ENCODE assay signal across 8 mouse cellular contexts in the genomic region with DNA sequence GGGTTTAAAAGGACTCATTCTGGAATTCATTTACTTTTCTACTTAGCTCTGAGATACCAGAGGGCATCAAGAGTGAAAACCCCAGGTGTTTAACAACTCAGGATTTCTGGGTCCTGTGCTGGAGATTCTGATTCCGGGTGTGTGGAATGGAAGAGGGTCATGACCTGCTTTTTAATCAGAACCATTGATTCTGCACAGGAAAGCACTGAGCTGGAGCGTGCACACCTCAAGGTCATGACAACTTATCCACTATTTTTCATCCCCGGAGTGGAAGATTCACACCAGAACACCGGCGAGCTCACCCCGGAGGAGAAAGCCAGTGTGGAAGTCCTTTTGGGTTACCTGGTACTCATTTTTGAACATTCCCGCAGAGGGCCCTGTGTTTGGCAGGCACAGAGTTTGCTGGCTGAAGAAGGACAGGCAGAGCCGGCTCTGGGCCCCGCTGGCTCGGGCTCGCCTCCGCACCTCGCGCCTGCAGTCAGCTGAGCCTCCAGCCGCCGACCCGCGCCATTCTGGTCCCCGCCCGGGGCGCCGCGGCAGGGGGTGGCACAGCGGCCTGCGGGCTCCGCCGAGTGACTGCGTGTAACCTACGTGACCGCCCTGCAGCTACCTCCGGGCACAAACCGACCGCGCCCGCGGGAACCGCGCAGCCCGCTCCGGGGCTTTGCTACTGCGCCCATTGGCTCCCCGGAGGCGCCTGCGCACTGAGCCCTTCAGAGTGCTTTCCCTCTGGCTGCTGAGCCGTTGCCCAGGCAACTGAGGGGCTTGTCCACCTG. TPM values are rescaled to one million over a fixed set of nuclear protein-coding genes. Genes with fewer than 3 reads are reported as not detected.
DNase-seq lines count a peak whose midpoint lies in the region; ATAC-seq and TF ChIP-seq lines count a peak whose summit lies in the region.

A gene (minus strand): TSS at position 605 of the 776 bp plus-strand sequence.

- H3K27me3 ChIP-seq in intestine, embryonic 16.5 days (replicated peaks; ENCODE audit: control insufficient read depth, insufficient read depth, low read length): no peaks in the 10 kb centered on the region
- H3K27me3 ChIP-seq in midbrain, embryonic 10.5 days (ENCODE audit: low read depth, poor library complexity, severe bottlenecking): no peaks in the 10 kb centered on the region
- no peaks in the 10 kb centered on the region for H3K27me3 ChIP-seq in small intestine, adult 2 months (ENCODE audit: control insufficient read depth, insufficient read depth, low read length)

- no peaks in the 10 kb centered on the region for H3K9me3 ChIP-seq in intestine, embryonic 16.5 days (ENCODE audit: control insufficient read depth, low read length)
- no peaks in the 10 kb centered on the region for H3K9me3 ChIP-seq in midbrain, embryonic 10.5 days (replicated peaks)

- H3K4me3 ChIP-seq in intestine, embryonic 16.5 days (ENCODE audit: low read length): peak within 1 kb of the TSS; percentile 68
- peak within 1 kb of the TSS; percentile 83 for H3K4me3 ChIP-seq in midbrain, embryonic 10.5 days
- peak within 1 kb of the TSS; percentile 40 for H3K4me3 ChIP-seq in small intestine, adult 2 months (ENCODE audit: low read depth, low read length)

- no peak for TF ChIP-seq CTCF in small intestine, adult 2 months (IDR thresholded peaks at IDR 0.05; ENCODE audit: extremely low read depth, insufficient read length, insufficient replicate concordance, low read depth, low read length)

- intact Hi-C loops in left cerebral cortex, postnatal 14 days (cut with DNase I): no loop called here

- peak; percentile 74 for DNase-seq in adrenal gland, adult 2 months
- DNase-seq in embryo, embryonic 10.5 days (ENCODE audit: low spot score): peak; percentile 88
- peak; percentile 81 to 82 for DNase-seq in left cerebral cortex, postnatal 14 days (ENCODE audit: low spot score in 2 of 2)
- DNase-seq in midbrain, embryonic 10.5 days (ENCODE audit: low spot score): peak; percentile 87
- no peak for DNase-seq in B cell, adult 2 months

- peak within 1 kb of the TSS; percentile 85 for H3K4me2 ChIP-seq in intestine, embryonic 16.5 days (ENCODE audit: low read depth, low read length)

- no peak within 1 kb of the TSS for H3K27ac ChIP-seq in intestine, embryonic 16.5 days (ENCODE audit: low read length)
- H3K27ac ChIP-seq in midbrain, embryonic 10.5 days (replicated peaks): peak within 1 kb of the TSS; percentile 92
- no peak within 1 kb of the TSS for H3K27ac ChIP-seq in small intestine, adult 2 months (ENCODE audit: insufficient read depth, low read depth, low read length)

- H3K36me3 ChIP-seq in intestine, embryonic 16.5 days (ENCODE audit: control insufficient read depth, insufficient read depth, low read length): no peaks in the 10 kb centered on the region
- peaks cover 2% of the 10 kb centered on the region; the same call in 1 of the 2 replicates for H3K36me3 ChIP-seq in midbrain, embryonic 10.5 days
- H3K36me3 ChIP-seq in small intestine, adult 2 months (ENCODE audit: control insufficient read depth, insufficient read depth, low read length): no peaks in the 10 kb centered on the region

- ATAC-seq in granulocyte monocyte progenitor cell, adult 5-6 weeks (replicated peaks; ENCODE audit: poor library complexity, severe bottlenecking): peak; percentile 59
- ATAC-seq in intestine, embryonic 16.5 days: peak; percentile 100

- TF ChIP-seq POLR2A in small intestine, adult 2 months (IDR thresholded peaks at IDR 0.05; ENCODE audit: low read depth, low read length): no peak

- H3K9ac ChIP-seq in intestine, embryonic 16.5 days (ENCODE audit: low read depth, low read length): peak within 1 kb of the TSS; percentile 75

- WGBS in intestine, embryonic 16.5 days: under 1% methylated on average over 45 of the region's 45 CpGs
- WGBS in midbrain, embryonic 10.5 days: 1% methylated on average over 45 of the region's 45 CpGs
- 2% methylated on average over 45 of the region's 45 CpGs for WGBS in small intestine, adult 2 months

- no peaks in the 10 kb centered on the region for H3K4me1 ChIP-seq in intestine, embryonic 16.5 days (ENCODE audit: control insufficient read depth, insufficient read depth, low read length)
- H3K4me1 ChIP-seq in midbrain, embryonic 10.5 days: peaks cover 13% of the 10 kb centered on the region
- H3K4me1 ChIP-seq in small intestine, adult 2 months (ENCODE audit: control insufficient read depth, insufficient read depth, insufficient read length, low read length): no peaks in the 10 kb centered on the region

RNA-seq across cellular contexts. Expression of the gene that starts here (rescaled TPM):
- under 1 TPM; 0.52 to 0.59 TPM for total RNA-seq in adrenal gland, adult 2 months (2021)
- 0.18 and 0.22 TPM in 2 replicates for polyA plus RNA-seq in adrenal gland, adult 2 months (2012; rRNA removed)
- total RNA-seq in granulocyte monocyte progenitor cell, adult 5-6 weeks (2014; fragmentation: Nextera tagmentation): not detected in 2 replicates
- 0.09 TPM in 1 of 2 replicates, not detected in the other for total RNA-seq in granulocyte monocyte progenitor cell, adult 5-6 weeks (2017)
- 4.9 and 5.2 TPM in 2 replicates for polyA plus RNA-seq in intestine, embryonic 16.5 days (2015; fragmentation: Nextera tagmentation; extraction: Ambion mirVana)
- total RNA-seq in left cerebral cortex, postnatal 14 days (2021): 10 to 100 TPM in 1 of 2 experiments, 1 to 10 TPM in 1; 9.6 to 10.6 TPM
- 10.4 and 12.2 TPM in 2 replicates for polyA plus RNA-seq in midbrain, embryonic 10.5 days (2016; fragmentation: Nextera tagmentation; extraction: Ambion mirVana)
- polyA plus RNA-seq in small intestine, adult 2 months (2012; rRNA removed): 0.06 and 0.20 TPM in 2 replicates

Comparison
In these comparisons a context has a peak if more than half of its experiments do, and no peak if none do; other contexts are left out.
1. RNA of the gene that starts here (total RNA-seq): 9.6 to 10.6 TPM in left cerebral cortex, postnatal 14 days; 0.52 to 0.59 TPM in adrenal gland, adult 2 months and 0.09 TPM in granulocyte monocyte progenitor cell, adult 5-6 weeks; every median in the first group is over 4 times any median in the second.
2. Peak in DNase-seq in adrenal gland, adult 2 months; RNA of the gene not detected or under 1 TPM.
3. Peak in ATAC-seq in granulocyte monocyte progenitor cell, adult 5-6 weeks; RNA of the gene not detected or under 1 TPM.
4. DNase-seq: peak in embryo, embryonic 10.5 days (single experiment), left cerebral cortex, postnatal 14 days (2 of 2) and midbrain, embryonic 10.5 days (single experiment); none in B cell, adult 2 months (0 of 2).
5. Peak in every context shown above with its lines, with median percentiles within 50 percentile points of each other: H3K4me3 ChIP-seq.